Mouse (Mus musculus) stomach, embryonic 14.5 days (tissue): ENCODE results near the gene Padi2. TPM values are rescaled to one million over a fixed set of nuclear protein-coding genes. Genes with fewer than 3 reads are reported as not detected.

Experiments used
- ATAC-seq: fragments of 200-750 bp; cut with Nextera tagmentation; 2 replicates; pipeline ENCODE4 v1.8.0; 2017; ENCODE audit warnings: low read depth, moderate TSS enrichment; ENCODE audit not compliant: insufficient number of reproducible peaks, insufficient read depth, low FRiP score
- H3K27ac ChIP-seq: fragments of 300-500 bp; sonication (generic); 2 replicates; pipeline ENCODE4 v1.5.1; 2014; ENCODE audit warnings: mild to moderate bottlenecking, low read length, moderate library complexity, mixed read lengths
- H3K27me3 ChIP-seq: fragments of 300-500 bp; sonication (generic); 2 replicates; pipeline ENCODE4 v1.6.1; 2014; ENCODE audit warnings: low read length, control low read depth, mixed read lengths; ENCODE audit not compliant: control insufficient read depth, insufficient read depth
- H3K36me3 ChIP-seq: fragments of 300-500 bp; sonication (generic); 2 replicates; pipeline ENCODE4 v1.6.1; 2014; ENCODE audit warnings: mild to moderate bottlenecking, control low read depth, low read length, moderate library complexity, mixed read lengths; ENCODE audit not compliant: control insufficient read depth, insufficient read depth
- H3K4me1 ChIP-seq: fragments of 300-500 bp; sonication (generic); 2 replicates; pipeline ENCODE4 v1.6.1; 2014; ENCODE audit warnings: low read length, control low read depth, mixed read lengths; ENCODE audit not compliant: control insufficient read depth, insufficient read depth
- H3K4me2 ChIP-seq: fragments of 300-500 bp; sonication (generic); replicated peaks from 2 replicates; pipeline ENCODE4 v1.6.1; 2014; ENCODE audit warnings: low read depth, low read length, control low read depth
- H3K4me3 ChIP-seq: fragments of 300-500 bp; sonication (generic); 2 replicates; pipeline ENCODE4 v1.5.1; 2014; ENCODE audit warnings: low read depth, low read length, control low read depth
- H3K9ac ChIP-seq: fragments of 300-500 bp; sonication (generic); replicated peaks from 2 replicates; pipeline ENCODE4 v1.6.1; 2014; ENCODE audit warnings: low read depth, mild to moderate bottlenecking, control low read depth, low read length, moderate library complexity, mixed read lengths
- H3K9me3 ChIP-seq: fragments of 300-500 bp; sonication (generic); 2 replicates; pipeline ENCODE4 v1.6.1; 2016; ENCODE audit warnings: low read depth, low read length, control low read depth; ENCODE audit not compliant: control insufficient read depth
- WGBS: fragments of 180-500 bp; shearing (Covaris S2); extraction: QIAGEN DNeasy Blood & Tissue Kit; methylation state at CpG from one replicate; pipeline ENCODE4 v1.1.7; 2014; 5-methylcytosine and 5-hydroxymethylcytosine counted together
- polyA plus RNA-seq: library from polyadenylated mRNA; unstranded; fragments of >200 nt; fragmentation: Nextera tagmentation; extraction: Ambion mirVana; gene quantifications from 2 replicates; pipeline ENCODE4 v1.2.1, GENCODE M21; 2014

The Padi2 gene
- polyA plus RNA-seq, 1 experiment from 2014 or later: 1.5 TPM

- ATAC-seq: no peak
- Histone ChIP-seq H3K4me1 (no peaks in the 10 kb centered on the region), H3K9me3 (no peaks in the 10 kb centered on the region), H3K9ac (no peak overlapping the region), H3K36me3 (no peaks in the 10 kb centered on the region), H3K4me3 (no peak overlapping the region), H3K27me3 (no peaks in the 10 kb centered on the region), H3K4me2 (no peak overlapping the region), H3K27ac (no peak overlapping the region)
- 79% methylated on average over 3 of the region's 3 CpGs for WGBS
Observed at GRCm38 (mm10) chr4:140950574-140950973, 44.4 kb downstream of the Padi2 start.

DNA sequence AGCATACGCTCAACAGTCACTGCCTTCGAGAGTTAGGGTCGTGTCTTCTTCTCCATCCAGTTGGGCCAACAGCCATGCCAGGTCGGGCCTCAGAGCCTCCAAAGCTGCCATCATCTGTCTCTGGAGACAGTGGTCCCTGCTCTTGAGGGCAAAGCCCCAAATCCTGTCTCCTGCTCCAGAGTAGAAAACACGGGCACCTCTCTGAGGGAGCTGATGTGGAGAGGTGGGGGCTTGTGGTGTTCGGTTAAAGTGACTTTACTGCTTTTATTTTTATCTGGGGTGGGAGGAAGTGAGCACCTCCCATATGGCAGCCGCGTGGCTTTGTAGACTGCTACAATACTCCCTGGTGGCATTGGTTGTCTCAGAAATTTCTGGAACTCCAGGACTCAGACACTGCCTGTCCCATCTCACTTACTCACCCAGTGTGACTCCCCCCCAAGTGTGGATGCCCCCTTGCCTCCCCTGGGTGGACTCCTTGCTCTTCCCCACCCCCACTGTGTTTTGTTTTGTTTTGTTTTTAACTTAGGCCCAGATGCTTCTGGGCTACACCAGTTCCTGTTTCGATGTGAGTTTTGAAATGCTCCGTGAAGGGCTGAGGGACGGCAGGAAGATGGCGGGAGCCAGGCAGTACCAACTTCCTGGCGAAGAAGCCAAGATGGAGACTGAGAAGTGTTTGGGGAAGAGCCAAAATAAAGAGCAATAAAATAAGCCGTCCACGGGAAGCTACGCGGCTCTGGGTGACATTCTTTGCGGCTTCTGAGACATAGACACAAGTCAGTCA is 45.9 kb downstream of the Padi2 start:
- Histone ChIP-seq H3K4me3 (no peak overlapping the region), H3K4me1 (no peaks in the 10 kb centered on the region), H3K9ac (no peak overlapping the region), H3K27me3 (no peaks in the 10 kb centered on the region), H3K27ac (no peak overlapping the region), H3K4me2 (no peak overlapping the region), H3K36me3 (no peaks in the 10 kb centered on the region), H3K9me3 (no peaks in the 10 kb centered on the region)
- ATAC-seq: no peak
- WGBS: 89% methylated on average over 18 of the region's 18 CpGs

- no peaks in the 10 kb centered on the region for H3K36me3 ChIP-seq
- peak overlapping the region; percentile 87 for H3K4me2 ChIP-seq
- no peaks in the 10 kb centered on the region for H3K9me3 ChIP-seq
- H3K9ac ChIP-seq: no peak overlapping the region
- H3K4me1 ChIP-seq: peaks cover 5% of the 10 kb centered on the region
- ATAC-seq: no peak
- H3K27me3 ChIP-seq: no peaks in the 10 kb centered on the region
- H3K27ac ChIP-seq: no peak overlapping the region
- peak overlapping the region; percentile 31 for H3K4me3 ChIP-seq
- WGBS: 12% methylated on average over 17 of the region's 17 CpGs
Observed at GRCm38 (mm10) chr4:140957131-140957702, 51.1 kb downstream of the Padi2 start.

- Histone ChIP-seq H3K27me3 (no peaks in the 10 kb centered on the region), H3K9me3 (no peaks in the 10 kb centered on the region), H3K9ac (no peak overlapping the region), H3K27ac (no peak overlapping the region), H3K4me1 (peaks cover 10% of the 10 kb centered on the region), H3K4me3 (peak overlapping the region; percentile 31), H3K4me2 (peak overlapping the region; percentile 87), H3K36me3 (no peaks in the 10 kb centered on the region)
- WGBS: 2% methylated on average over 13 of the region's 13 CpGs
- ATAC-seq: no peak
Observed at GRCm38 (mm10) chr4:140957725-140958124, 51.6 kb downstream of the Padi2 start.

- Histone ChIP-seq H3K9me3 (no peaks in the 10 kb centered on the region), H3K4me1 (peaks cover 15% of the 10 kb centered on the region), H3K27me3 (no peaks in the 10 kb centered on the region), H3K36me3 (no peaks in the 10 kb centered on the region), H3K9ac (no peak overlapping the region), H3K27ac (no peak overlapping the region), H3K4me3 (no peak overlapping the region), H3K4me2 (no peak overlapping the region)
- WGBS: 64% methylated on average over 6 of the region's 6 CpGs
- no peak for ATAC-seq
Observed at GRCm38 (mm10) chr4:140958319-140958718, 52.2 kb downstream of the Padi2 start.

DNA sequence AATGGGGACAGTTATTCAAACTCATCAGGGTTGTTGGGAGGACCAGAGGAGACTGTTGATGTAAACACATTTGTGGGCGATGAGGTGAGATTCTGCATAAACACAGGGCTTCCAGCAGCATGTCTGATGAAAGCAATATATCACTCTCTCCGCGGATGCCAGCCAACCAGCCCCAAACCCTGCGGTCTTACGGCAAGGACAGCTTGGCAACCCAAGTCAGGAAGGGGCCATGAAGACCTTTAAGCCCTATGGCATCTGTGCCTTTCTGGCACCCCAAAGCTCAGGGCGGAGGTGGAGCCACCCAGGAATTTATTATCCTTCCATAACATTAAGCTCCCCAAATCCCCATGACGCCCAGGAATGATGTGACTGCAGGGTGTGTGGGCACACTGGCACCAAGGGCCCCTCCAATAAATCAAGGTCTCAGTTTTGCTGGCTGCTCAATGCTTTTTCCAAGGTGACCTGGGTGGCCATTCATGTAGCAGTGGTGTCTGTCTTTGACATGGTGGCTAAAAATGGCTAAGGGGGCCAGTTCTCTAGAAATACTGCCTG is 53.1 kb downstream of the Padi2 start:
- Histone ChIP-seq H3K36me3 (no peaks in the 10 kb centered on the region), H3K4me3 (no peak overlapping the region), H3K27me3 (no peaks in the 10 kb centered on the region), H3K4me1 (peaks cover 15% of the 10 kb centered on the region), H3K9me3 (no peaks in the 10 kb centered on the region), H3K27ac (no peak overlapping the region), H3K9ac (no peak overlapping the region), H3K4me2 (no peak overlapping the region)
- no peak for ATAC-seq
- WGBS: 72% methylated on average over 7 of the region's 7 CpGs

DNA sequence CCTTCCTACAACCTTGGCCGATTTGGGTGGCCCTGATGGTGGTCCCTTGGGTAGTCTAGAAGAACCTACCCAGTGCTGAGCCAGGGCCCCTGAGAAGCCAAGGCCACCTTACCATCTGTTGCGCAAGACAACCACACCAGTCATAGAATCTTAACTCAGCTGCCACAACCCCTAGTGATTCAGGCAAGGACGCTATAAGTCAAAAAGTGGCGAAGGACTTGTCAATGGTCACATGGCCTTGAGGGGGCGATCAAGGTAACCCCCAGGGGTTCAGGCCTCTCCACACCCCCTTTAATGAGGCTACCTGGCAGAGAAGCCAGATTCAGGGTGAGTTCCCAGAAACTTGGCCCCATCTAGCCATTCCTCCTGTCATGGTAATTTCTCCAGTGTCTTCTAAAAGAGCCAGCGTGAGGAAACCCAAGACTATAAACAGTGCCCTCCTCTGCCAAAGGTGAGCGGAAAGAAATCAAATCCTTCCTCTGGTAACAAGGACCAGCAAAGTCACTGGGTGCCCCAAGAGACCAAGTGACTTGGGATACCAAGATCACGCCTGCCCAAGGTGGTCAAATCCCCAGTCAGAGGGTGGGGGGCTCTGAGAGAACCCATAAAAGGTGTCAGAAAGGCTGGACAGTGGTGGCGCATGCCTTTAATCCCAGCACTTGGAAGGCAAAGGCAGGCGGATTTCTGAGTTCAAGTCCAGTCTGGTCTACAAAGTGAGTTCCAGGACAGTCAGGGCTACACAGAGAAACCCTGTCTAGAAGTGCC is 53.8 kb downstream of the Padi2 start:
- Histone ChIP-seq H3K4me1 (peaks cover 15% of the 10 kb centered on the region), H3K27ac (no peak overlapping the region), H3K36me3 (no peaks in the 10 kb centered on the region), H3K27me3 (no peaks in the 10 kb centered on the region), H3K9me3 (no peaks in the 10 kb centered on the region), H3K4me3 (no peak overlapping the region), H3K9ac (no peak overlapping the region), H3K4me2 (no peak overlapping the region)
- ATAC-seq: no peak
- 78% methylated on average over 10 of the region's 10 CpGs for WGBS

DNA sequence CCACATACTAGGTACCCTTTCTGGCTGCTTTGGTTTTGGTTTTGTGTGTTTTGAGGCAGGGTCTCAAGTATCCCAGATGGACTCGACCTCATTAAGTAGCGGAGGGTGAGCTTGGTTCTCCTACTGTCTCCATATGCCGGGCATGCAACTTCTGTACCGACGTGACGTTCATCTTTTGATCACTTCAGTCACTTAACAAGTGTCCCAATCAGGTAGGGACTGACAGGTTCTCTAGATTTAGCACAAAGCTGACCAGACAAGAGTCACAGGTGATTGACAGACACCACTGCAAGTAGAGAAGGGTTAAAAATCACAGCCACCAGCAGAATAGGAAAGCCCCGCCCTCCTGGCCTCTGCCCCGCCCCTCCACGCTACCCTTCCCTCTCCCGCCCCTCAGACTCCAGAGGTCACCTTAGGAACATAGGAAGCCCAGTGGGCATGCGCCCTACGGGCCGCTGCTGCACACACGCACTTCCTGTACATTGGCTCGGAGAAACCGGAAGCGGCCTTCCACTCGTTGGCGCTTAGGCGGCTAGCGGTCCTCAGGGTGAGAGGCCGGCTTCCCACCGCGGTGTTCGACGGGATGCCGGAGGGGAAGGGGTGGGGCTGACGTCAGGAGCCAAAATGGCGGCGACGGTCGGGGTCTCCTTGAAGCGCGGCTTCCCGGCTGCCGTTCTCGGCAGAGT is 54.8 kb downstream of the Padi2 start, which contains the start of gene Sdhb:
Gene Sdhb (plus strand): TSS at position 423 of the 686 bp plus-strand sequence.
- H3K4me3 ChIP-seq: peak within 1 kb of the TSS; percentile 81
- 2% methylated on average over 37 of the region's 37 CpGs for WGBS
- H3K36me3 ChIP-seq: no peaks in the 10 kb centered on the region
- H3K4me1 ChIP-seq: peaks cover 15% of the 10 kb centered on the region
- no peaks in the 10 kb centered on the region for H3K9me3 ChIP-seq
- ATAC-seq: peak; percentile 95
- H3K27ac ChIP-seq: peak within 1 kb of the TSS; percentile 59; the same call in 1 of the 2 replicates
- peak within 1 kb of the TSS; percentile 74 for H3K9ac ChIP-seq
- H3K27me3 ChIP-seq: no peaks in the 10 kb centered on the region
- peak within 1 kb of the TSS; percentile 69 for H3K4me2 ChIP-seq
